Mouse (Mus musculus) stomach, embryonic 15.5 days (tissue): ENCODE data around the gene Syt16. TPM values are rescaled to one million over a fixed set of nuclear protein-coding genes. Genes with fewer than 3 reads are reported as not detected.

Experiments used
- ATAC-seq: fragments of 200-750 bp; cut with Nextera tagmentation; 2 replicates; pipeline ENCODE4 v1.8.0; 2017; ENCODE audit warnings: low read depth, moderate number of reproducible peaks, moderate TSS enrichment; ENCODE audit not compliant: insufficient read depth, low FRiP score
- H3K27ac ChIP-seq: fragments of 300-500 bp; sonication (generic); 2 replicates; pipeline ENCODE4 v1.5.1; 2015; ENCODE audit warnings: mild to moderate bottlenecking, inconsistent platforms
- H3K27me3 ChIP-seq: fragments of 300-500 bp; sonication (generic); replicated peaks from 2 replicates; pipeline ENCODE4 v1.6.1; 2015; ENCODE audit warnings: inconsistent platforms
- H3K36me3 ChIP-seq: fragments of 300-500 bp; sonication (generic); 2 replicates; pipeline ENCODE4 v1.6.1; 2015; ENCODE audit warnings: inconsistent platforms
- H3K4me1 ChIP-seq: fragments of 300-500 bp; sonication (generic); 2 replicates; pipeline ENCODE4 v1.6.1; 2015; ENCODE audit warnings: inconsistent platforms
- H3K4me2 ChIP-seq: fragments of 300-500 bp; sonication (generic); 2 replicates; pipeline ENCODE4 v1.6.1; 2015; ENCODE audit warnings: mild to moderate bottlenecking, inconsistent platforms
- H3K4me3 ChIP-seq: fragments of 300-500 bp; sonication (generic); replicated peaks from 2 replicates; pipeline ENCODE4 v1.5.1; 2015; ENCODE audit warnings: inconsistent platforms
- H3K9ac ChIP-seq: fragments of 300-500 bp; sonication (generic); 2 replicates; pipeline ENCODE4 v1.6.1; 2015; ENCODE audit warnings: inconsistent platforms
- H3K9me3 ChIP-seq: fragments of 300-500 bp; sonication (generic); 2 replicates; pipeline ENCODE4 v1.6.1; 2016; ENCODE audit warnings: inconsistent platforms
- WGBS: fragments of 180-500 bp; shearing (Covaris S2); methylation state at CpG from one replicate; pipeline ENCODE4 v1.1.7; 2015; 5-methylcytosine and 5-hydroxymethylcytosine counted together
- polyA plus RNA-seq: library from polyadenylated mRNA; unstranded; fragments of >200 nt; fragmentation: Nextera tagmentation; extraction: Ambion mirVana; gene quantifications from 2 replicates; pipeline ENCODE4 v1.2.1, GENCODE M21; 2015

Gene Syt16
- polyA plus RNA-seq, 1 experiment from 2014 or later: 2.4 TPM

GRCm38 (mm10) chr12:74015491-74015890, 18.0 kb downstream of the Syt16 start:
- H3K27me3 ChIP-seq: no peaks in the 10 kb centered on the region
- H3K4me1 ChIP-seq: no peaks in the 10 kb centered on the region
- WGBS: 76% methylated on average over 5 of the region's 5 CpGs
- H3K4me2 ChIP-seq: no peak overlapping the region
- H3K27ac ChIP-seq: no peak overlapping the region
- no peaks in the 10 kb centered on the region for H3K9me3 ChIP-seq
- no peaks in the 10 kb centered on the region for H3K36me3 ChIP-seq
- no peak for ATAC-seq
- no peak overlapping the region for H3K9ac ChIP-seq
- H3K4me3 ChIP-seq: no peak overlapping the region

- Histone ChIP-seq H3K4me1 (no peaks in the 10 kb centered on the region), H3K27me3 (no peaks in the 10 kb centered on the region), H3K4me2 (no peak overlapping the region), H3K27ac (no peak overlapping the region), H3K9ac (no peak overlapping the region), H3K36me3 (no peaks in the 10 kb centered on the region), H3K9me3 (no peaks in the 10 kb centered on the region), H3K4me3 (no peak overlapping the region)
- WGBS: 74% methylated on average over 5 of the region's 5 CpGs
- ATAC-seq: no peak
Measured at GRCm38 (mm10) chr12:74023260-74023659, 25.8 kb downstream of the Syt16 start.

- H3K4me3 ChIP-seq: no peak overlapping the region
- no peak overlapping the region for H3K27ac ChIP-seq
- WGBS: 68% methylated on average over 2 of the region's 2 CpGs
- H3K4me1 ChIP-seq: no peaks in the 10 kb centered on the region
- no peak for ATAC-seq
- H3K9ac ChIP-seq: no peak overlapping the region
- H3K27me3 ChIP-seq: no peaks in the 10 kb centered on the region
- H3K9me3 ChIP-seq: no peaks in the 10 kb centered on the region
- no peaks in the 10 kb centered on the region for H3K36me3 ChIP-seq
- no peak overlapping the region for H3K4me2 ChIP-seq
Measured at GRCm38 (mm10) chr12:74024912-74025311, 27.5 kb downstream of the Syt16 start.

GRCm38 (mm10) chr12:74043225-74043624, 45.8 kb downstream of the Syt16 start:
- no peak overlapping the region for H3K4me2 ChIP-seq
- no peaks in the 10 kb centered on the region for H3K36me3 ChIP-seq
- H3K9me3 ChIP-seq: no peaks in the 10 kb centered on the region
- H3K27ac ChIP-seq: no peak overlapping the region
- no peak overlapping the region for H3K9ac ChIP-seq
- no peak for ATAC-seq
- 90% methylated on average over 5 of the region's 5 CpGs for WGBS
- no peaks in the 10 kb centered on the region for H3K27me3 ChIP-seq
- H3K4me3 ChIP-seq: no peak overlapping the region
- no peaks in the 10 kb centered on the region for H3K4me1 ChIP-seq

DNA sequence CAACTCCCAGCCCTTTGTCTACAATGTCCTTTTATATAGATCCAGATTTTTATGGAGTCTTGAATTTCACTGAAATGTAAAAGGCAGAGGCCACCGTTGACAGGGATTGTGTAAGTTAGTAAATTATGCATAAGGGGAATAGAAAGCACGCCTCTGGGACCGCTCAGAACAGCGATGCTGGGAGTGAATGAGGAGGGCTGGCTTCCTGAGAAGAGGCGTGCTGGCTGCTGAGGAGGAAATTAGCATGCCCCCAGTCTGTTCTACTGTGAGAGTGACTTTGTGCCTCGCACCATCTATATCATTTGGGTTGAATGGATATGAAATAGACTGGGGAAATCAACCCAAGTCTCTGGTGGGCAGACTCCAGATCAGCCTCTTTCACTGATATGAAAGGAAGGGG, 46.3 kb downstream of the Syt16 start:
- Histone ChIP-seq H3K36me3 (no peaks in the 10 kb centered on the region), H3K27ac (no peak overlapping the region), H3K27me3 (no peaks in the 10 kb centered on the region), H3K4me2 (no peak overlapping the region), H3K4me3 (no peak overlapping the region), H3K9ac (no peak overlapping the region), H3K9me3 (no peaks in the 10 kb centered on the region), H3K4me1 (no peaks in the 10 kb centered on the region)
- 55% methylated on average over 6 of the region's 6 CpGs for WGBS
- no peak for ATAC-seq

- Histone ChIP-seq H3K4me3 (no peak overlapping the region), H3K9ac (no peak overlapping the region), H3K4me1 (no peaks in the 10 kb centered on the region), H3K4me2 (no peak overlapping the region), H3K27me3 (no peaks in the 10 kb centered on the region), H3K9me3 (no peaks in the 10 kb centered on the region), H3K36me3 (no peaks in the 10 kb centered on the region), H3K27ac (no peak overlapping the region)
- ATAC-seq: no peak
- 77% methylated on average over 4 of the region's 4 CpGs for WGBS
Measured at GRCm38 (mm10) chr12:74044241-74044640, 46.8 kb downstream of the Syt16 start.

GRCm38 (mm10) chr12:74055336-74055931, 58.0 kb downstream of the Syt16 start:
- no peaks in the 10 kb centered on the region for H3K9me3 ChIP-seq
- 53% methylated on average over 12 of the region's 12 CpGs for WGBS
- no peak overlapping the region for H3K9ac ChIP-seq
- no peak for ATAC-seq
- H3K4me2 ChIP-seq: no peak overlapping the region
- H3K27ac ChIP-seq: no peak overlapping the region
- H3K4me3 ChIP-seq: no peak overlapping the region
- H3K27me3 ChIP-seq: no peaks in the 10 kb centered on the region
- H3K36me3 ChIP-seq: no peaks in the 10 kb centered on the region
- H3K4me1 ChIP-seq: no peaks in the 10 kb centered on the region

DNA sequence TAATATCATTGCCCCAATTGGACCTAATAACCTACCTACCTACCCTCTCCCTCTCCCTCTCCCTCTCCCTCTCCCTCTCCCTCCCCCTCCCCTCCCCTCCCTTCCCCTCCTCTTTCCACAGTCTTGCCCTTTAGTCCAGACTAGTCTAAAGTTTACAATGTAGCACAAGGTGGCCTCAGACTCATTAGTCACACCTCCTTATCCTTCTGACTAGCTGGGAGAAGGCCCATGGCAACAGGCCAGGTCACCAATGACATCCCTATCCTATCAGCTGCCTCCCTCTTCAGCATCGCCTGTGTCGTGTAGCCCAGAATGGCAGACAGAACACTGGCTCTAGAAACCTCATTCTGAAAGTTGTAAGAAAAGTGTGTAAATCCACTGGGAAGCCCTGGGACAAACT, 58.7 kb downstream of the Syt16 start:
- no peak for ATAC-seq
- WGBS: 52% methylated on average over 2 of the region's 2 CpGs

GRCm38 (mm10) chr12:74062547-74062946, 65.1 kb downstream of the Syt16 start:
- Histone ChIP-seq H3K4me3 (no peak overlapping the region), H3K4me1 (no peaks in the 10 kb centered on the region), H3K27me3 (no peaks in the 10 kb centered on the region), H3K9me3 (no peaks in the 10 kb centered on the region), H3K4me2 (no peak overlapping the region), H3K9ac (no peak overlapping the region), H3K27ac (no peak overlapping the region), H3K36me3 (no peaks in the 10 kb centered on the region)
- no peak for ATAC-seq
- 96% methylated on average over 1 of the region's 1 CpGs for WGBS

More for the DNA sequence above, 58.7 kb downstream of the Syt16 start:
- Histone ChIP-seq H3K4me2 (no peak overlapping the region), H3K27me3 (no peaks in the 10 kb centered on the region), H3K27ac (no peak overlapping the region), H3K4me1 (no peaks in the 10 kb centered on the region), H3K9me3 (no peaks in the 10 kb centered on the region), H3K9ac (no peak overlapping the region), H3K36me3 (no peaks in the 10 kb centered on the region), H3K4me3 (no peak overlapping the region)

- Histone ChIP-seq H3K9ac (no peak overlapping the region), H3K27me3 (no peaks in the 10 kb centered on the region), H3K27ac (no peak overlapping the region), H3K4me3 (no peak overlapping the region), H3K36me3 (no peaks in the 10 kb centered on the region), H3K4me1 (no peaks in the 10 kb centered on the region), H3K9me3 (no peaks in the 10 kb centered on the region), H3K4me2 (no peak overlapping the region)
- WGBS: 85% methylated on average over 1 of the region's 1 CpGs
- no peak for ATAC-seq
Measured at GRCm38 (mm10) chr12:74068912-74069311, 71.5 kb downstream of the Syt16 start.

- Histone ChIP-seq H3K9me3 (no peaks in the 10 kb centered on the region), H3K27ac (no peak overlapping the region), H3K4me3 (no peak overlapping the region), H3K36me3 (no peaks in the 10 kb centered on the region), H3K9ac (no peak overlapping the region), H3K4me2 (no peak overlapping the region), H3K4me1 (no peaks in the 10 kb centered on the region), H3K27me3 (no peaks in the 10 kb centered on the region)
- WGBS: 66% methylated on average over 3 of the region's 3 CpGs
- peak; percentile 73; the same call in 1 of the 2 replicates for ATAC-seq
Measured at GRCm38 (mm10) chr12:74075590-74075989, 78.1 kb downstream of the Syt16 start.

- no peaks in the 10 kb centered on the region for H3K9me3 ChIP-seq
- no peaks in the 10 kb centered on the region for H3K36me3 ChIP-seq
- no peak overlapping the region for H3K4me2 ChIP-seq
- no peak overlapping the region for H3K4me3 ChIP-seq
- H3K4me1 ChIP-seq: no peaks in the 10 kb centered on the region
- H3K27me3 ChIP-seq: no peaks in the 10 kb centered on the region
- WGBS: 46% methylated on average over 4 of the region's 4 CpGs
- ATAC-seq: no peak
- no peak overlapping the region for H3K9ac ChIP-seq
- H3K27ac ChIP-seq: no peak overlapping the region
Measured at GRCm38 (mm10) chr12:74076091-74076490, 78.6 kb downstream of the Syt16 start.

- no peak for ATAC-seq
- Histone ChIP-seq H3K9ac (no peak overlapping the region), H3K27ac (no peak overlapping the region), H3K27me3 (no peaks in the 10 kb centered on the region), H3K9me3 (no peaks in the 10 kb centered on the region), H3K4me3 (no peak overlapping the region), H3K4me2 (no peak overlapping the region), H3K4me1 (no peaks in the 10 kb centered on the region), H3K36me3 (no peaks in the 10 kb centered on the region)
- WGBS: 88% methylated on average over 3 of the region's 3 CpGs
Measured at GRCm38 (mm10) chr12:74081122-74081521, 83.7 kb downstream of the Syt16 start.
